Mouse (Mus musculus): ENCODE data around the gene Ift27.
A peak's percentile ranks its signal among the peaks of the same experiment; 100 is the strongest.

Gene Ift27

DNA sequence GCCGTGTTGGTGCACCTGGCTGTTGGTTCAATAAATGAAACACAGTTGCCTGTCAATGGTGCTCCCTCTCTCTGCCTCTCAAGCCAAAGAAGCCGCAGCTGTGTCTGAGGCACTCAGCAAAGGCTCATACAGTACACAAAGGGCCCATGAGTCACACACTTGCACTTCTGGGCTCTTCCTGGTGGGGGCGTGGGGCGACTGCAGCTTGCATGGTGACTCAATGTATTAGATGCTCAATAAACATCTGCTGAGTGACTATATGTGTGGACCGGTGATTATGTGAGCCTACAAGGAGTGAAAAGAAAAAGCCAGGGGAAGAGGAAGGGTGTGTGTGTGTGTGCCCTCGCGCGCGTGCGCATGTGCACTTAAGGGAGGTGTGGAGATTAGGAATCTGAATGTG is 2.3 kb downstream of the Ift27 start:
- DNase-seq, result peak; percentile 55

DNA sequence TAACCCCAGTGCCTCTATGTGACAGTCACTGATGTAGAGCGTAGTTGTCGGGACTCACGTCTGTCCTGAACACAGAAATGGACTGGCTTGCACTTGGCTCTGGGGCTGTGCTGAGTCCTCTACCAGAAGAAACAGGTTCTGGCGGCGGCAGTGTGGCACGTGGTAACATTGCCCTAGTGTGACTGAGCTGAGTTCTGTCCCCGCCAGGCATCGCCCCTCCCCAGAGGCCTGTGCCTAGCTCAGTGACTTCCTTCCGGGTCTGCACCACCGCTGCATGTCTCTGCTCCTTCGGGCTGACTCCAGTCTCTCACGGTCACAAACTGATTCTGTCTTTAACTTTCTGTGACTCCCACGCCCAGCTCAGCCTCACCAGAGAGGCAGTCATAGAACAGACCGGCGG is 3.2 kb downstream of the Ift27 start:
- peak; percentile 67 for DNase-seq

DNA sequence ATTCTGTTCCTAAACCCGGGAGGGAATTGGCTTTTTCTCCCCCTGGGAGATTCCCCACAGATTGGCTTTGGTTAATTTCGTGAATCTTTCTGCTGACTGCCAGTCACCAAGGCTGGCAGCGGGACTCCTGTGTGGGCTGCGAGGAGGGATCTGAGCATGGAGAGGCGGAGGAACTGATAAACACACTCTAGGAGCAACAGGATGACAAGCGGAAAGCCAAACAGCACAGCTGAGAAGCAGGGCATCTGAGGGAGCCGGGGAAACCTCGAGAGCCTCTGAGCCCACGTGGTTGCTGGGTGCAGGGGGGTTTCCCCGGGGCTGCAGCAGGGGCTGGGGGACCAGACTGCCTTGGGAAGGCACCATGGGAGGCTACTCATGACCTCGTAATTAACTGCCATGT is 4.3 kb downstream of the Ift27 start:
- no peak for DNase-seq

GRCm38 (mm10) chr15:78165292-78165691 is 8.6 kb downstream of the Ift27 start:
- DNase-seq, result no peak

DNA sequence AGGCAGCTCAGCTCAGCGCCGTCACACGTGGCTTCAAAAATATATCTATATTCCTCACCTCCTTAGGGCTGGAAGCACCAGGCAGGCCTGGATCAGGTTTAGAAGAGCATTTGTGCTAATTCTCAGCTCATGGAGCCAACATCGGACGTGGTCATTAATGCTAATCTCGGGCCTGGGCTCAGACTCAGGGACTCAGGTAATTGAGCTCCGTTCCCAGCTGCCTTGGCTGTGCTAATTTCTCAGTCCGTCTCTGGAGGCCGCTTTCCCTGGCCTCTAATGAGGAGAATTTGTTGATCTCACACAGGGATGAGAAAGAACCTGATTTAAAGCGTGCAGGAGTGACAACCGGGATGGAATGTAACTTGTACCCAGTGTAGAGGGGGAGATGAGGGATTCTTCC is 9.4 kb downstream of the Ift27 start:
- no peak for DNase-seq

DNA sequence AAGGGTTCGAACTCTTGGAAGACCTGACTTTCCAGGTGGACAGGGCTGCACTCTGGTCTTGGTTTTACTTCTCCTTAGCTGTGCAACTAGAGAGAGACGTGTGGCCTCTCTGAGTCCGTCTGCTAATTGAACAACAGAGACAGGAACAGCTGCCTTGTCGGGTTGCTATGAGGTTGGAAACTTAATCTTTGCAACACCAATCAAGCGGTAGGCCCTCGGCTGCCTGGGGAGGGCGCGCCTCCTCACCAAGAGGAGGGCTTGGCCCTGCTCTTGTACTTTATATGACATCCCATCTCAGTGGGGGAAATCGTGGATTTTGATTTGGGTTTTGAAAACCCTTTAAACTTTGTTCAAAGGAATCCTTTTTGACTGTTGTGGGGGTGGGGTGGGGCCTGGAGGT is 12.0 kb downstream of the Ift27 start:
- DNase-seq, result no peak

GRCm38 (mm10) chr15:78158335-78158734 is 15.6 kb downstream of the Ift27 start:
- no peak for DNase-seq

- DNase-seq, result no peak
Observed at GRCm38 (mm10) chr15:78157824-78158223, 16.1 kb downstream of the Ift27 start.

DNA sequence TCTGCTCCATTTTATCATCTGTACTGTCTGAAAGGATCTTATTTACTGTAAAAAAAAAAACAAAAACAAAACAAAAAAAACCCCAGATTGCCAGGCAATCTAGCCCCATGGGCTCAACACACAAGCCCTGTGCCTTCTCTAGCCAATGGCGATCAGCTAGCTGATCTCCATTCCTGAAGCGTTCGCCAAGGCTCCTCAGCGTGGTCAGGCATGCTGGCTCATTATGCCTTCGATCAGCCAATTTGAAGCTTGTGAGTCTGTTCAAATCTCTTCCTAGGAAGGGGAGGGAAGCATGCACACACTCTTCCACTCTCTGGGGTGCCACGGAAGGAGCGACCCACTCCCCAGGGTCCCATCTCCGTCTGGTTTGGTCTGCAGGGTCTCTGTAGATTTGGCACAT is 16.6 kb downstream of the Ift27 start:
- DNase-seq, result no peak

GRCm38 (mm10) chr15:78155421-78155820 is 18.5 kb downstream of the Ift27 start:
- no peak for DNase-seq

DNA sequence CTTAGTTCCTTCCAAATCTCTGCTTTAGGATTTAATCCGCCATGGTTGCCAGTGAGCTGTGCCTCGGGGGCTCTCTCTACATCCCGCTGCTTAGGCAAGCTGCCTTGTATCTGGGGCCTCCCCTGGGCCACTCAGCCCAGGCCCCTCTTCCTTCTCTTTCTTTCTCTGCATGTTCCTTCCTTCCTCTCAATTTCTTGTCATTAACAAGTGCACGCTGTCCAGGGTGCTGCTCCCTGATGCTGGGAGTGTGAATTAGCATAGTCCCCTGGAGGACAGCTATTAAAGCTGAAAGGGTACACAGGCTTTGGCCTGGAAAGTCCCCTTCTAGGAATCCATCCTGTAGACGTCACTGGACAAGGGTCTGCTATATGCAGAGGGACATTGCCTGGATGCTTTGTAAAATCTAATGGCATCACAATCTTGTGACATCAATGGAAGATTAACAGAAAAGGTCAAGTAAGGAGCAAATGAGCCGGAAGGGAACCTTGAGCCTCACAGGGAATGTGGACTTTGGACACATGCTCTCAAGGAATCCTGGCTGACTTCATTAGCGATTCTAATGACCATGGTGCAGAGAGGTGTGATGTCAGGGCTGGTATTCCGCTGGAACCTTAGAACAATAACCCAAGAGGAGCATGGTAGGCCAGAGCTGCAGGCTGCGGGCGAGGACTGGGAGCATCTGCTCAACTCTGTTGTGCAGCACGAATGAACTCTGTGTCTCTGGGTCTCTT is 20.7 kb downstream of the Ift27 start:
- DNase-seq, result no peak

DNA sequence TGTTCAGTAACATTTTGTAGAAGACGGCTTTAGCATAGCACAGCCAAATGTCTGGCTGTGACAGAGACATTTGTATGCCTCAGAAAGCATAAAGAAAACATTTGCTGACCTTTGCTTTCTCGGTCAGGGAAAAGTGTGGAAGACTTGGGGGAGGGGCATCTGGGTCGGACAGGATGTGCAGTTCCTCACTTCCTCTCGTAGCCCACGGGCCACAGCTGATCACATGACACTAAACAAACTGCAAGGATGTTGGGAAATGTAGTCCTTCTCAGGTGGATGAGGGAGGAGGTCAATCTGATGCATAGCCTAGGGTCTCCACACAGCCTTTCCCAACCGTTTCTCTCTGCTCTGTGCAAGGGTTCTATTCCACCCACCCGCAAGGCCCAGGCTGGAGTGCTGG is 25.3 kb downstream of the Ift27 start:
- DNase-seq, result no peak

DNA sequence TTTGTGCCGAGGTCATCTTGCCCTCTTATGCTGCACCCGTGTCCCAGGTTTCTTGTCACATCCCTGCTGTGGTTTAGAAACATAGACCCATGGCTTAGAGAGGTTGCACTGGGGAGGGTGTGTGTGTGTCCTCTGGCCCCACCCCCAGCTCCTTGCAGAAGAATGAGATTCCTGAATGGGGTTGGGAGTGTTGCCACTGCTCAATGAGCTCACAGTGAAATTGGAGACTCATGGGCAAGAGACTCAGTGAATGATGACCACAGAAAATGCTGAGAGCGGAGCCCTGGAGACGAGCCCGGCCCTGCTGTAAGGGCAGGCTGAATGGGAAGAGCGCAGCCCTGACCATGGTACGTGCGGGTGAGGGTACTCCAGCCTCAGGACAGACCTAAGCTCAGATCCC is 33.7 kb downstream of the Ift27 start:
- DNase-seq, result no peak

DNA sequence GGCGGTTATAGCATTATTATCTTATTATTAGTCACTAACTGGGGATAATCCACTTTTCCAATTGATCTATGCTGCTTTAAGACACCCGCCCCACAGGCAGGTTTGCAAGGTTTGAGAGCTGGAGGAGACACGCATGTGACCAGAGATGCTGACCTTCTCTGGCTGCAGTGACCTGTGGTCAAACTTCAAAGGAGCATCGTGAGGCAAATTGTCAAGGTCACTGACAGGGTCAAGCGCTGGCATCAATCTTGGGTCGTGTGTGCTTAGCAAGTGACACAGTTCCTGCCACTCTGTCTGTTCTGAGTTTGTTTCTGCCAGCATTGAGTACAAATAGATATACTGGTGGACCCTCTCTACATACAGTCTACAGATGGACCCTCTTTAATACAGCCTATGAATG is 39.3 kb downstream of the Ift27 start:
- no peak for DNase-seq

GRCm38 (mm10) chr15:78133389-78133788 is 40.5 kb downstream of the Ift27 start:
- DNase-seq, result no peak

DNA sequence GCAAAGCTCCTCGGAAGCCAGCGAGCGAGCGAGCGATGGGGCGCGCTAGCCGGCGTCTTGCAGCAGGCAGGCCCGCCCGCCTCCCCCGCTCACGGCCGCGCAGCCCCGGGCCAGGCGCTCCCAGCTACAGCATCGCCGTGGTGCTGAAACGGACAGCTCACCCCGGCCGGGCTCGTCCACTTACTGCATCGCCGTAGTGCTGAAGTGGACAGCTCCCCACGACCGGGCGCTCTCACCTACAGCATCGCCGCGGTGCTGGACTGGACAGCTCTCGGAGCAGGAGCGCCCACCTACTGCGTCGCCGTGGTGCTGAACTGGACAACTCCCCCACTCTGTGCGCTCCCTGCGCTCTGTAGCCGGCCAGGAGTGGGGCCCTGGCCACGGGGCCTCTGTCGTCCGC is 54.2 kb downstream of the Ift27 start, which contains the start of gene Cacng2:
Gene Cacng2 (minus strand): TSS at position 325 of the 400 bp plus-strand sequence.
- DNase-seq, result peak; percentile 97

DNA sequence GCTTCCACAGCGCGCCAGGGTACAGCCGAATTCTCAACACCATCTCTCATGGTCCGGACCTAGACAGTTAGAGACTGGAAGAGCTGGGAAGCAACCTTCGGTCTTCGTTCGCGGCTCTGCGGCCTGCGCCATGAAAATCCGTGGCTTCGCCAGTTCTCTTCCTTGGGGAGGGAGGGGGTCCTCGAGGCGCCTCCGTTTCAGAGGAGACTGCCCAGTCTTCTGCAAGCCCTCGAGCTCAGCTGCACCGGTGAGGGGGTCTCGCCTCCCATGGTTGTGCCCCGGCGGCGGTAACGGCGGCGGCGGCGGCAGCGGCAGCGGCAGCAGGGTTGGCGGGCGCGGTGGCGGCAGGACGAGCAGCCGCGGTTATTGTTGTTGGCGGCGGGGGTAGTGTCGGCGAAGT is 54.7 kb downstream of the Ift27 start:
- no peak for DNase-seq

- DNase-seq, result no peak
Observed at GRCm38 (mm10) chr15:78118275-78118995, 55.5 kb downstream of the Ift27 start.

DNA sequence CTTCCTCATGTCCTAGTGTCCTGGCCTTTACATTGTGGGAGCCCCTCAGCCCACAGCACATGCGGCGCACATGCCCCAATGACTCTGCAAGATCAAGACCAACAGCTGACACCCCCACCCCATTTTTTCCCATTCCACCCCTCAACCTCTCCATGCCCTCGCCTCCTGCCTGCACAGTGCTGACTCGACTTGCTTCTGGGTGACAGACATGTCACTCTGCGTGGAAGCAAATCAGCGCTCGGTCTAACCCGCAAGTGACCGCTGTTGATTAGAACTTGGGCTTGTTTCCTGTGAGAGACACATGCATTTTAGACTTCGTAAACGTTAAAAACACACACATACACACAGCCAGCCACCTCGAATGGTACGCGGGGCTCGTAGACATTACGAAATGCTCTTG is 56.2 kb downstream of the Ift27 start:
- no peak for DNase-seq

GRCm38 (mm10) chr15:78116936-78117335 is 57.0 kb downstream of the Ift27 start:
- DNase-seq, result no peak

- no peak for DNase-seq
Observed at GRCm38 (mm10) chr15:78116244-78116643, 57.7 kb downstream of the Ift27 start.
